Mouse (Mus musculus) spleen, embryonic (tissue): ENCODE results near the gene Oprm1.
"Not testable (repeated sequence)": the region's sequence is repeated elsewhere in the genome, so short reads cannot be mapped to it uniquely, and the experiment has no call there.

Experiments used
- CTCF ChIA-PET: fragments of 350-600 bp; sonication (Branson Sonifier 250); formaldehyde crosslinking; loops from one replicate; lab custom pipeline; 2022; lab: Charles Lee

The Oprm1 gene

GRCm38 (mm10) chr10:6977843-6978242 is 219.5 kb downstream of the Oprm1 start:
- CTCF ChIA-PET, result no interaction called here

GRCm38 (mm10) chr10:6978733-6979132 is 220.4 kb downstream of the Oprm1 start:
- CTCF ChIA-PET, result no interaction called here

- CTCF ChIA-PET, result interaction anchor here (0.7 kb wide), 2 partner anchors 9 to 81 kb away, joined by 3 to 4 read pairs; no protein-coding TSS in a partner anchor
These were observed 220.9 kb downstream of the Oprm1 start for GRCm38 (mm10) chr10:6979216-6979615.

GRCm38 (mm10) chr10:6979789-6980188 is 221.5 kb downstream of the Oprm1 start:
- CTCF ChIA-PET, result interaction anchor here (0.7 kb wide), 2 partner anchors 9 to 80 kb away, joined by 3 to 4 read pairs; no protein-coding TSS in a partner anchor

- CTCF ChIA-PET, result no interaction called here
These were observed 221.9 kb downstream of the Oprm1 start for GRCm38 (mm10) chr10:6980236-6980635.

- CTCF ChIA-PET, result no interaction called here
These were observed 224.4 kb downstream of the Oprm1 start for GRCm38 (mm10) chr10:6982751-6983151.

GRCm38 (mm10) chr10:6983431-6983830 is 225.1 kb downstream of the Oprm1 start:
- CTCF ChIA-PET, result interaction anchor here (1.2 kb wide), 1 partner anchor 14 kb away, joined by 3 read pairs; no protein-coding TSS in a partner anchor

- CTCF ChIA-PET, result no interaction called here
These were observed 227.9 kb downstream of the Oprm1 start for GRCm38 (mm10) chr10:6986246-6986645.

- CTCF ChIA-PET, result interaction anchor here (0.7 kb wide), 1 partner anchor 1058 kb away, joined by 6 read pairs; no protein-coding TSS in a partner anchor
These were observed 229.2 kb downstream of the Oprm1 start for GRCm38 (mm10) chr10:6987399-6988098.

GRCm38 (mm10) chr10:6988555-6988954 is 230.2 kb downstream of the Oprm1 start:
- CTCF ChIA-PET, result interaction anchor here (0.5 kb wide), 1 partner anchor 9 kb away, joined by 4 read pairs; no protein-coding TSS in a partner anchor

GRCm38 (mm10) chr10:6996895-6997294 is 238.6 kb downstream of the Oprm1 start:
- CTCF ChIA-PET, result interaction anchor here (1.0 kb wide), 1 partner anchor 13 kb away, joined by 3 read pairs; no protein-coding TSS in a partner anchor

GRCm38 (mm10) chr10:6998576-6999250 is 240.4 kb downstream of the Oprm1 start:
- CTCF ChIA-PET, result no interaction called here

- CTCF ChIA-PET, result no interaction called here
These were observed 241.0 kb downstream of the Oprm1 start for GRCm38 (mm10) chr10:6999355-6999754.

- CTCF ChIA-PET, result not testable (repeated sequence)
These were observed 245.6 kb downstream of the Oprm1 start for GRCm38 (mm10) chr10:7003898-7004297.

- CTCF ChIA-PET, result interaction anchor here (0.6 to 0.7 kb wide), 2 partner anchors 20 to 36 kb away, joined by 5 read pairs; no protein-coding TSS in a partner anchor
These were observed 246.8 kb downstream of the Oprm1 start for GRCm38 (mm10) chr10:7004980-7005538.

- CTCF ChIA-PET, result interaction anchor here (1.2 kb wide), 1 partner anchor 126 kb away, joined by 5 read pairs; no protein-coding TSS in a partner anchor
These were observed 252.2 kb downstream of the Oprm1 start for GRCm38 (mm10) chr10:7010543-7010942.

- CTCF ChIA-PET, result no interaction called here
These were observed 256.9 kb downstream of the Oprm1 start for GRCm38 (mm10) chr10:7015199-7015598.

GRCm38 (mm10) chr10:7019781-7020386 is 261.6 kb downstream of the Oprm1 start:
- CTCF ChIA-PET, result no interaction called here

- CTCF ChIA-PET, result no interaction called here
These were observed 262.2 kb downstream of the Oprm1 start for GRCm38 (mm10) chr10:7020551-7020950.

- CTCF ChIA-PET, result interaction anchor here (0.6 kb wide), 1 partner anchor 20 kb away, joined by 5 read pairs; no protein-coding TSS in a partner anchor
These were observed 266.7 kb downstream of the Oprm1 start for GRCm38 (mm10) chr10:7025028-7025427.

- CTCF ChIA-PET, result no interaction called here
These were observed 275.2 kb downstream of the Oprm1 start for GRCm38 (mm10) chr10:7033459-7033858.

- CTCF ChIA-PET, result no interaction called here
These were observed 277.2 kb downstream of the Oprm1 start for GRCm38 (mm10) chr10:7035547-7035946.
